Mouse (Mus musculus) forebrain, embryonic 11.5 days (tissue): ENCODE data around the gene Rbm8a. TPM values are rescaled to one million over a fixed set of nuclear protein-coding genes. Genes with fewer than 3 reads are reported as not detected.

Experiments
- ATAC-seq: fragments of 200-750 bp; cut with Nextera tagmentation; replicated peaks from 2 replicates; pipeline ENCODE4 v1.8.0; 2017; ENCODE audit warnings: moderate TSS enrichment; ENCODE audit not compliant: low FRiP score
- DNase-seq: peaks from one replicate; pipeline ENCODE4 v3.0.0-alpha.2; 2017; ENCODE audit warnings: low spot score
- H3K27ac ChIP-seq: fragments of 300-500 bp; sonication (generic); 2 replicates; pipeline ENCODE4 v1.5.1; 2014; ENCODE audit warnings: low read depth, low read length
- H3K27me3 ChIP-seq: fragments of 300-500 bp; sonication (generic); 2 replicates; pipeline ENCODE4 v1.6.1; 2014; ENCODE audit warnings: mild to moderate bottlenecking, low read length, mixed read lengths; ENCODE audit not compliant: control insufficient read depth, insufficient read depth
- H3K36me3 ChIP-seq: fragments of 300-500 bp; sonication (generic); 2 replicates; pipeline ENCODE4 v1.6.1; 2014; ENCODE audit warnings: mild to moderate bottlenecking, low read length, moderate library complexity, mixed read lengths; ENCODE audit not compliant: control insufficient read depth, insufficient read depth
- H3K4me1 ChIP-seq: fragments of 300-500 bp; sonication (generic); replicated peaks from 2 replicates; pipeline ENCODE4 v1.6.1; 2014; ENCODE audit warnings: low read length, mixed read lengths; ENCODE audit not compliant: control insufficient read depth, insufficient read depth
- H3K4me2 ChIP-seq: fragments of 300-500 bp; sonication (generic); 2 replicates; pipeline ENCODE4 v1.6.1; 2014; ENCODE audit warnings: low read depth, mild to moderate bottlenecking, low read length, moderate library complexity, mixed read lengths; ENCODE audit not compliant: severe bottlenecking
- H3K4me3 ChIP-seq: fragments of 300-500 bp; sonication (generic); 2 replicates; pipeline ENCODE4 v1.5.1; 2014; ENCODE audit warnings: low read depth, low read length
- H3K9ac ChIP-seq: fragments of 300-500 bp; sonication (generic); 2 replicates; pipeline ENCODE4 v1.6.1; 2014; ENCODE audit warnings: low read length
- H3K9me3 ChIP-seq: fragments of 300-500 bp; sonication (generic); 2 replicates; pipeline ENCODE4 v1.6.1; 2016; ENCODE audit warnings: low read length, mixed read lengths; ENCODE audit not compliant: control insufficient read depth
- WGBS: fragments of 180-500 bp; shearing (Covaris S2); extraction: QIAGEN DNeasy Blood & Tissue Kit; methylation state at CpG from one replicate; pipeline ENCODE4 v1.1.7; 2014; 5-methylcytosine and 5-hydroxymethylcytosine counted together
- polyA plus RNA-seq: library from polyadenylated mRNA; unstranded; fragments of >200 nt; fragmentation: Nextera tagmentation; extraction: Ambion mirVana; gene quantifications from 2 replicates; pipeline ENCODE4 v1.2.1, GENCODE M21; 2014

Rbm8a gene
- polyA plus RNA-seq, 1 experiment from 2014 or later: 199 TPM

- DNase-seq (no peak), ATAC-seq (no peak)
- WGBS: 85% methylated on average over 5 of the region's 5 CpGs
These were observed 41.8 kb downstream of the Rbm8a start for GRCm38 (mm10) chr3:96671519-96671918.

GRCm38 (mm10) chr3:96673514-96673913, 43.8 kb downstream of the Rbm8a start:
- Histone ChIP-seq H3K36me3 (no peaks in the 10 kb centered on the region), H3K27ac (no peak overlapping the region), H3K27me3 (peaks cover 5% of the 10 kb centered on the region; the same call in 1 of the 2 replicates), H3K4me1 (peaks cover 4% of the 10 kb centered on the region; the same call in 1 of the 2 replicates), H3K4me2 (no peak overlapping the region), H3K9ac (no peak overlapping the region), H3K9me3 (no peaks in the 10 kb centered on the region), H3K4me3 (no peak overlapping the region)
- ATAC-seq (no peak), DNase-seq (no peak)
- WGBS: 65% methylated on average over 4 of the region's 4 CpGs

More at GRCm38 (mm10) chr3:96671519-96671918, 41.8 kb downstream of the Rbm8a start:
- peaks cover 5% of the 10 kb centered on the region; the same call in 1 of the 2 replicates for H3K27me3 ChIP-seq
- no peak overlapping the region for H3K27ac ChIP-seq
- H3K9ac ChIP-seq: no peak overlapping the region
- no peaks in the 10 kb centered on the region for H3K36me3 ChIP-seq
- peaks cover 4% of the 10 kb centered on the region; the same call in 1 of the 2 replicates for H3K4me1 ChIP-seq
- no peak overlapping the region for H3K4me3 ChIP-seq
- H3K4me2 ChIP-seq: no peak overlapping the region
- H3K9me3 ChIP-seq: no peaks in the 10 kb centered on the region

DNA sequence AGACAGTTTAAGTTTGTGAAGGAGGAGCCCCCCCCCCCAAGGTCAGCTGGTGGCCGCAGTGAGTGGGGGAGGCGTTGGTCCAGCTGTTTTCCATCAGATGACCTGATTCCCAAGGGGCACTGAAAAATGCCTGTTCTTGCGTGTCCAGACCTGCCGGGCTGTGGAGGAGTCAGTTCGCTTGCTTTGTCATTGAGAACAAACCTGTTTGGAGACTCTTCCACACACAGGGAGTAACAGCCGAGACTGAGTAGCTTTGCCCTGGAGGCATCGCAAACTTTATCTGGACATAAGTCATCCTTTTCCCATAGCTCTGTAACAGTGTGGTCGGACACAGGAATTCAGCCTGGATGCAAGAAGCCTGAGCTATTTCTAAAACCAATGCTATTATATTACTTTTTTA, 44.7 kb downstream of the Rbm8a start:
- H3K9me3 ChIP-seq: no peaks in the 10 kb centered on the region
- no peak overlapping the region for H3K4me3 ChIP-seq
- 71% methylated on average over 8 of the region's 8 CpGs for WGBS
- peaks cover 4% of the 10 kb centered on the region; the same call in 1 of the 2 replicates for H3K4me1 ChIP-seq
- no peak for ATAC-seq
- no peaks in the 10 kb centered on the region for H3K36me3 ChIP-seq
- peaks cover 5% of the 10 kb centered on the region; the same call in 1 of the 2 replicates for H3K27me3 ChIP-seq
- H3K9ac ChIP-seq: no peak overlapping the region
- no peak for DNase-seq
- H3K27ac ChIP-seq: no peak overlapping the region
- no peak overlapping the region for H3K4me2 ChIP-seq

- DNase-seq (no peak), ATAC-seq (no peak)
- no peak overlapping the region for H3K4me3 ChIP-seq
- 84% methylated on average over 3 of the region's 3 CpGs for WGBS
- no peak overlapping the region for H3K9ac ChIP-seq
- no peak overlapping the region for H3K27ac ChIP-seq
- H3K4me1 ChIP-seq: peaks cover 4% of the 10 kb centered on the region; the same call in 1 of the 2 replicates
- H3K9me3 ChIP-seq: no peaks in the 10 kb centered on the region
- H3K4me2 ChIP-seq: no peak overlapping the region
- H3K27me3 ChIP-seq: peaks cover 6% of the 10 kb centered on the region
- no peaks in the 10 kb centered on the region for H3K36me3 ChIP-seq
These were observed 45.4 kb downstream of the Rbm8a start for GRCm38 (mm10) chr3:96675171-96675570.

DNA sequence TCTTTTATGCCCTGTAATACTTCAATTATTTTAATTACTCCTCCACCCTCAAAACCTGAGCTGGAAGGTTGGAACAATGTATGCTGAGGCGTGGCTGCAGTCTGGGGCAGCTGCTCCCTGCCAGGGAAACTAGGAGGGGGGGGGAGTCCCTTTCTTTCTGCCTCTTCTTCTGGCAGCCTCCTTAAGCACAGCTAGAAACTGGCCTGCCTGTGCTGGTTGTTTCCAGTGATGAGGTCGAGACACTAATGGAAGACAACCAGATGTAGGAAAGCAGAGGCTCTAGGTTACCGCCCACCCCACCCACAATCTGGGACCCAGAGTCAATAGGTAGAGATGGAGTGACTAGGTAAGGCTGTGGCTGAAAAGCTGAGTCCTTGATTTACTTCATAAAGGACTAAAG, 46.0 kb downstream of the Rbm8a start:
- Histone ChIP-seq H3K27me3 (peaks cover 8% of the 10 kb centered on the region), H3K27ac (no peak overlapping the region), H3K36me3 (no peaks in the 10 kb centered on the region), H3K4me1 (no peaks in the 10 kb centered on the region; the same call in 1 of the 2 replicates), H3K4me3 (no peak overlapping the region), H3K9me3 (no peaks in the 10 kb centered on the region), H3K4me2 (no peak overlapping the region), H3K9ac (no peak overlapping the region)
- WGBS: 25% methylated on average over 3 of the region's 3 CpGs
- ATAC-seq (no peak), DNase-seq (no peak)

DNA sequence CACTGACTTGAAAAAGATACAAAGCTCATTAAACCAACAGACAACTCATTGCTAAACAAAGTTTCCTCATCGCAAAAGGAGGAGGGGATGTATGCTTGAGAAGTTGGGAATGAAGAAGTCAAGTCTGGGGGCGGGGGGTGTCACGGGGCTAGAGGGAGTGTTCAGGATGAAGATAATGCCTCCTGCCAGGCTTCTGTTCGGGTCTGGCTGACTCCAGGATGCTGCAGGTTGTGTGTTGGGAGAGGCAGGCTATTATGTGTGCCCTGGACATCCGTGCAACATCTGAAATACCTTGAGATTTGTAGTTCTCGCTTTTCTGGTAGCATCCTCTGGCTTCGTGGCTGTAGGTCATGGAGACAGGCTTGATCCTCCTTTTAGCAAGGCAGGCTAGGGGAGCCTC, 48.7 kb downstream of the Rbm8a start:
- DNase-seq (no peak), ATAC-seq (no peak)
- Histone ChIP-seq H3K4me2 (no peak overlapping the region), H3K9ac (no peak overlapping the region), H3K9me3 (no peaks in the 10 kb centered on the region), H3K4me1 (no peaks in the 10 kb centered on the region; the same call in 1 of the 2 replicates), H3K27me3 (peaks cover 3% of the 10 kb centered on the region), H3K36me3 (no peaks in the 10 kb centered on the region), H3K4me3 (no peak overlapping the region), H3K27ac (no peak overlapping the region)
- 60% methylated on average over 7 of the region's 7 CpGs for WGBS

GRCm38 (mm10) chr3:96679159-96679674, 49.5 kb downstream of the Rbm8a start:
- 24% methylated on average over 5 of the region's 5 CpGs for WGBS
- DNase-seq: no peak
- Histone ChIP-seq H3K9ac (no peak overlapping the region), H3K4me1 (no peaks in the 10 kb centered on the region; the same call in 1 of the 2 replicates), H3K9me3 (no peaks in the 10 kb centered on the region), H3K36me3 (no peaks in the 10 kb centered on the region), H3K27ac (no peak overlapping the region), H3K27me3 (peaks cover 6% of the 10 kb centered on the region), H3K4me3 (no peak overlapping the region), H3K4me2 (no peak overlapping the region)
- no peak for ATAC-seq

GRCm38 (mm10) chr3:96680269-96680956, 50.7 kb downstream of the Rbm8a start:
- ATAC-seq (no peak), DNase-seq (no peak)
- WGBS: 14% methylated on average over 12 of the region's 12 CpGs
- Histone ChIP-seq H3K4me2 (no peak overlapping the region), H3K9me3 (no peaks in the 10 kb centered on the region), H3K27me3 (peaks cover 6% of the 10 kb centered on the region), H3K4me1 (no peaks in the 10 kb centered on the region; the same call in 1 of the 2 replicates), H3K27ac (no peak overlapping the region), H3K4me3 (no peak overlapping the region), H3K36me3 (no peaks in the 10 kb centered on the region), H3K9ac (no peak overlapping the region)
